Mouse (Mus musculus): ENCODE data around the gene March7. TPM values are rescaled to one million over a fixed set of nuclear protein-coding genes. Genes with fewer than 3 reads are reported as not detected.

Gene March7
- polyA plus RNA-seq (2015; fragmentation: Nextera tagmentation; extraction: Ambion mirVana), result 71.5 and 78.5 TPM in 2 replicates

DNA sequence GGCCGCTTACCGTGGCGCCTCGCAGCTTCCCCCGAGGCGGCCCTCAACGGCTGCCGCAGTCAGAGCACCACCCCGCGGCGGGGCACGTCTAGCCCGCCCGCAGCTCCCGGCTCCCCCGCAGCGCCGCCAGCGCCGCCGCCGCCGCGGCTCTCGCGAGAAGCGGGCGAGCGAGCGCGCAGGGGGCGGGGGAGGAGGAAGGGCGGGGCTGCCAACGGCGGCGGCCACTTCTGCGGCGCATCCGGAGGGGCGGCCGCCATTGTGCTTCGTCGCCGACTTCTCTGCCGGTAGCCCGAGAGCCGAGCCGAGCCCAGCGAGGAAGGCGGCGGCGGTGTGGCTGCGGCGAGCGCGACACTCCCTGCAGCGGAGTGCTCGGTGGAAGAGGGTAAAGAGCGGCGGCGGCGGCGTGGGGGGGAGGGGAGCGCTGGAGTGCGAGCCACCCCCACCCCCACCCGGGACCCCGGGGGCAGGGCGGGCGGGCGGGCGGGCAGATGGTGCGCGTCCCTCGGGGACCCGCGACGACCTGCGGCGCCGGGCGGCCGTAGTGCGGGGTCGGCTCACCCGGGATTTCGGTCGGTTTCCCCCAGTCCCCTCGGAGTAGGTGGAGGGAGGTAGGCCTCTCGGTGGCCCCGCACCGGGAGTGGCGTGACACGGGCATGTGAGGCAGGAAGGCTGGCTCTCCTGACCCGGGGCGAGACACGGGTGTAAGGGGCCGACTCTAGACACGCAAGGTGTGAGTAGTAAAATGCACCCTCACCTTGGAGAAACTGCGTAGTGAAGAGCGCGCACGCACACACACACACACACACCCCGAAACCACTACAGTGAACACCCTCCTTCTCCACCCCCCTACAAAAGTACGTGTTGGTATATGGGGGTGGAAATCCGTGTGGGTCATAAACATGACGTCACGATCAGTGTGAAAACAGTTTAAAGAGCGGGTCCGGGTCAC, at the start of gene March7, which contains the start of gene Baz2b:
March7 (plus strand) TSS at position 185 of the 949 bp plus-strand sequence.
Baz2b (minus strand) TSS at position 137 of the 949 bp plus-strand sequence.
- H3K27ac ChIP-seq (replicated peaks), result peak within 1 kb of the TSS; percentile 91
- H3K9ac ChIP-seq, result peak within 1 kb of the TSS; percentile 87
- no peaks in the 10 kb centered on the region for H3K9me3 ChIP-seq (replicated peaks)
- H3K4me3 ChIP-seq (replicated peaks), result peak within 1 kb of the TSS; percentile 89
- under 1% methylated on average over 84 of the region's 109 CpGs for WGBS
- peak; percentile 93 for ATAC-seq (ENCODE audit: insufficient number of reproducible peaks, low FRiP score, low TSS enrichment, low read depth)
- no peaks in the 10 kb centered on the region for H3K27me3 ChIP-seq
- H3K4me1 ChIP-seq, result peaks cover 23% of the 10 kb centered on the region
- H3K36me3 ChIP-seq, result peaks cover 12% of the 10 kb centered on the region; the same call in 1 of the 2 replicates
- H3K4me2 ChIP-seq (replicated peaks), result peak within 1 kb of the TSS; percentile 56

DNA sequence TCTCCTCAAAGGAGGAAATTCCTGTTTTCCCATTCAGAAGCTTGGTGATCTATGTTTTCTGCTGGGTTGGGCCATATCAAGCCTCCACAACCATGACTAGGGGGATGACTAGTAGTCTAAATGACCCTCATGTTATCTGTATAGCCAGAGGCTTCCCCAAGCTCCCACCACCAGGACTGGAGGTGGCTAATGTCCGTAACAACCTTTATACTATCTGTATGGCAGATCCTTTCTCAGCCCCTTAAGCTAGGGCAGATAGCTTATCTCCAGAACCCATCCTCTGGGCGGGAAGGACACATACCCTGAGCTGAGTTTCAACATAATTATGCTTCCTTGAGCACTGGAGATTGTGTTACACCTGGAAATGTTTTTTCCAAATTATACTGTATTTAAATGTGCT, 45.9 kb upstream of the March7 start:
- no peak overlapping the region for H3K4me2 ChIP-seq (replicated peaks)
- no peak overlapping the region for H3K27ac ChIP-seq (replicated peaks)
- no peak overlapping the region for H3K9ac ChIP-seq
- no peaks in the 10 kb centered on the region for H3K36me3 ChIP-seq
- ATAC-seq (ENCODE audit: insufficient number of reproducible peaks, low FRiP score, low TSS enrichment, low read depth), result no peak
- H3K9me3 ChIP-seq (replicated peaks), result no peaks in the 10 kb centered on the region
- no peak overlapping the region for H3K4me3 ChIP-seq (replicated peaks)
- H3K4me1 ChIP-seq, result no peaks in the 10 kb centered on the region
- no peaks in the 10 kb centered on the region for H3K27me3 ChIP-seq
- 68% methylated on average over 2 of the region's 2 CpGs for WGBS

DNA sequence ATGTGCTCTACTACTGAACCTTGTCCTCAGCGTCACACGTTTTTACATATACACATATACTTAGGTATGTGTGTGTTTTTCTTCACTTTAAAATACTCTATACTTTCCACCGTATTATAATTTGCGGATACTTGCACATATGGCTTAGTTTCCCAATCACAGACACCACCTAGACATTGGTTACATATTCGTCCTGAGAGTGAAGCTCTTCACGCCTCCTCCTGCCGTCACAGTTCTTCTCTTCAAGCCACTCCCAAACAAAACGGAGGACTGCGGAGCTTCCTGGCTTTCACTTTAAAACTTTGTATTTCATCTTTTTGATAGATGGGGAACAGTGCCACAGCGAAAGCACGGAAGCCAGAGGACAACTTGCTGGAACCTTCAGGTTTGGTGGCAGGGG, 44.0 kb upstream of the March7 start:
- 91% methylated on average over 11 of the region's 11 CpGs for WGBS
- no peak overlapping the region for H3K4me3 ChIP-seq (replicated peaks)
- no peaks in the 10 kb centered on the region for H3K27me3 ChIP-seq
- ATAC-seq (ENCODE audit: insufficient number of reproducible peaks, low FRiP score, low TSS enrichment, low read depth), result no peak
- H3K9me3 ChIP-seq (replicated peaks), result no peaks in the 10 kb centered on the region
- no peaks in the 10 kb centered on the region for H3K36me3 ChIP-seq
- H3K4me2 ChIP-seq (replicated peaks), result no peak overlapping the region
- no peak overlapping the region for H3K9ac ChIP-seq
- H3K27ac ChIP-seq (replicated peaks), result no peak overlapping the region
- no peaks in the 10 kb centered on the region for H3K4me1 ChIP-seq

DNA sequence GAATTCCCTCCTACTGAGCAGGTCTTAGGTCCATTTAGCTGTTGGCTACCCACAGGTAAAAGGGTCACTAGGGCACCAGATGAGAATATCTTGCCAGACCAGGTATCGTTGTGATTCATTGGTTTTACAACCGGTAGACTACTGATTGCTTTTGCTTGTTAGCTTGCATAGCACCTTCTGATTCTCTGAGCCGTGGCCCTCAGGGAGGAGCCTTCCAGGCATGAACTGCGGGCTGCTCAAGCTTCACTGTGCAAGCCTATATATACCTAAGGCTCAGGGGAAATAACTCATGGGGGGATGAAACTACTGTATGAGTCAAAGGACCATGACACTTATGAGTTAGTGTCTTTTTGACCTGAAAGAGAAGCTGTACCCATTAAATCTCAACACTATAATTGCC, 42.8 kb upstream of the March7 start:
- no peak overlapping the region for H3K9ac ChIP-seq
- 88% methylated on average over 4 of the region's 4 CpGs for WGBS
- no peaks in the 10 kb centered on the region for H3K9me3 ChIP-seq (replicated peaks)
- H3K27me3 ChIP-seq, result no peaks in the 10 kb centered on the region
- H3K27ac ChIP-seq (replicated peaks), result no peak overlapping the region
- H3K4me1 ChIP-seq, result peaks cover 6% of the 10 kb centered on the region; the same call in 1 of the 2 replicates
- H3K4me2 ChIP-seq (replicated peaks), result no peak overlapping the region
- ATAC-seq (ENCODE audit: insufficient number of reproducible peaks, low FRiP score, low TSS enrichment, low read depth), result no peak
- H3K36me3 ChIP-seq, result no peaks in the 10 kb centered on the region
- H3K4me3 ChIP-seq (replicated peaks), result no peak overlapping the region

DNA sequence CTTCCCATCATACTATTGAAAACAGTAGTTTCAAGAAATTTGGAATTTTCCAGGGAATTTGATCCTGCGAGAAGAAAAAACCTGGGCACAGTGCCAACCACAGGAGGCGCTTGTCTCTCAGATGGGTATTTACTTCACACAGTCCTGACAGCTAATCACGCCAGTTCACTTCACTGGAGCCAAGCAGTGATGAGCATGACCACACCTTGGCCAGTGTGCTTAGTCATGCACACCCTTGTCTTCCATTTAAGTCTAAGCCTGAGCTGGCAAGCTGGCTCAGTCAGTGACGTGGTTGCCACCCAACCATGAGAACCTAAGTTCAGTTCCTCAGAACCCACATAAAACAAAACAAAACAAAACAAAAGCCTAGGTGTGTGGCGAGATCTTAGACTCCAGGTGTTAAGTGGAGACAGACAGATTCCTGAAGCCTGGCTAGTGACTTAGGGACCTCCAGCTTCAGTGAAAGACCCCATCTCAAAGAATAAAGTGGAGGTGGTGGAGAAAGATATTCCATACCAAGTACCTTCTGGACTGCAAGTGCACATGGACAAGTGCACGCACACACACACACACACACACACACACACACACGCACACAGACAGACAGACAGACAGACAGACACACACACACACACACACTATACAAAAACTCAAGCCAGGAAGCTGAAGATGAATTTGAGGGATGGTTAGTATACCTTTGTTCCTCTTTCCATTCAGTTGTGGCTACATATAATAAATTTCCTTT, 37.7 kb upstream of the March7 start:
- WGBS, result 44% methylated on average over 7 of the region's 7 CpGs
- no peaks in the 10 kb centered on the region for H3K27me3 ChIP-seq
- H3K27ac ChIP-seq (replicated peaks), result no peak overlapping the region
- no peak overlapping the region for H3K9ac ChIP-seq
- H3K4me3 ChIP-seq (replicated peaks), result no peak overlapping the region
- ATAC-seq (ENCODE audit: insufficient number of reproducible peaks, low FRiP score, low TSS enrichment, low read depth), result peak; percentile 72; the same call in 1 of the 2 replicates
- no peak overlapping the region for H3K4me2 ChIP-seq (replicated peaks)
- no peaks in the 10 kb centered on the region for H3K9me3 ChIP-seq (replicated peaks)
- H3K4me1 ChIP-seq, result peaks cover 12% of the 10 kb centered on the region; the same call in 1 of the 2 replicates
- no peaks in the 10 kb centered on the region for H3K36me3 ChIP-seq

DNA sequence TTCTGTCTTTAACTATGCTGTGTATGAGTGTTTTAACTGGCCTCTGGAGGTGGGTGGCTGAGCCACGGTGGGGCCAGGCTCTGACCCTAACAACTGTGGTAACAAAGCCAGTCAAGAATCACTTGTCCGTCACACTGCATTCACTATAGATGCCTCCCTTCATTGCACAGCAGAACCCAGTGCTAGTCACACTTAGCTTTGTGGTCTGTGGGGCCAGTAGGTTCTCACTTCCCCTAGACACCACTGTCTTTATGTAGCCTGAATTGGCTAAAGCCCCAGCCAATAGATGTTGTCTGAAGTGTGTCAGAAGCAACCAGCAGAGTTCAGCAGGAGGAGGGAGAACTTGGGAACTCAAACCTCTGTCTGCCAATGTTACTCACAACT, 37.2 kb upstream of the March7 start:
- no peak overlapping the region for H3K9ac ChIP-seq
- H3K36me3 ChIP-seq, result no peaks in the 10 kb centered on the region
- WGBS, result 66% methylated on average over 2 of the region's 2 CpGs
- H3K9me3 ChIP-seq (replicated peaks), result no peaks in the 10 kb centered on the region
- H3K4me2 ChIP-seq (replicated peaks), result no peak overlapping the region
- peaks cover 12% of the 10 kb centered on the region; the same call in 1 of the 2 replicates for H3K4me1 ChIP-seq
- ATAC-seq (ENCODE audit: insufficient number of reproducible peaks, low FRiP score, low TSS enrichment, low read depth), result no peak
- H3K27me3 ChIP-seq, result no peaks in the 10 kb centered on the region
- H3K27ac ChIP-seq (replicated peaks), result no peak overlapping the region
- no peak overlapping the region for H3K4me3 ChIP-seq (replicated peaks)

DNA sequence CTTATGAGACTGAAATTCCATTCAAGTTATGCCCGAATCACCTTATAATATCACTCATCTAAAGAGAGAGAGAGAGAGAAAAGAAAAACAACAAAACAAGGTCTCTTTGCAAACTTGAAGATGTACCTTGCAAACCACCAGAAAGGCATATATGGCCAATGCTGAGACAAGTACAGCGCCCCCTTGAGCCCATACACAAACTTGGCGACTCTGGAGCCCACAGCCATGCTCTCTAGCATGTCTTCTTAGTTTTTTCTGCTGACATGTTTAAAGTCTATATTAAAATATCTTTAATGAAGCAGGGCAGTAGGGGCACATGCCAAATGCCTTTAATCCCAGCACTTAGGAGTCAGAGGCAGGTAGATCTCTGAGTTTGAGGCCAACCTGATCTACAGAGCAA, 36.5 kb upstream of the March7 start:
- H3K36me3 ChIP-seq, result no peaks in the 10 kb centered on the region
- WGBS, result 62% methylated on average over 3 of the region's 3 CpGs
- peaks cover 12% of the 10 kb centered on the region; the same call in 1 of the 2 replicates for H3K4me1 ChIP-seq
- ATAC-seq (ENCODE audit: insufficient number of reproducible peaks, low FRiP score, low TSS enrichment, low read depth), result no peak
- H3K27me3 ChIP-seq, result no peaks in the 10 kb centered on the region
- H3K9me3 ChIP-seq (replicated peaks), result no peaks in the 10 kb centered on the region
- no peak overlapping the region for H3K9ac ChIP-seq
- H3K4me2 ChIP-seq (replicated peaks), result no peak overlapping the region
- no peak overlapping the region for H3K4me3 ChIP-seq (replicated peaks)
- H3K27ac ChIP-seq (replicated peaks), result no peak overlapping the region

DNA sequence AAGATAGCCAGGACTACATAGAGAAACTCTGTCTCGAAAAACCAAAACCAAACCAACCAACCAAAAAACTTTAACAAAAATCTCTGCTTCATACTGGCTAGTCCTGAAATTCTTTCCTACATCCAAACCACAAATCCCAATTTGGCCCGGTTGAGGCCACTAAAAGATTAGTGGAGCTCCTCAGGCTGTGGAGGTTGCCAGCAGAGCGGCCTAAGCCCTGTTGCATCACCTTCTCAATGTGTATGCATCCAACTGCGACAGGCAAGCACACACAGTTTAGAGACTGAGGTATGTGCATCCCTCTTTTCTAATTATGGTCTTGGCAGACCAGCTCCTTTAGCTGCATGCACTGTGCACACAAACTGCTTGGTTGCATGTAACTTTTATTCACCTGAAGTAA, 36.1 kb upstream of the March7 start:
- Histone ChIP-seq H3K4me3 (replicated peaks) (no peak overlapping the region), H3K9ac (no peak overlapping the region), H3K9me3 (replicated peaks) (no peaks in the 10 kb centered on the region), H3K36me3 (no peaks in the 10 kb centered on the region), H3K4me1 (peaks cover 12% of the 10 kb centered on the region; the same call in 1 of the 2 replicates), H3K27me3 (no peaks in the 10 kb centered on the region), H3K27ac (replicated peaks) (no peak overlapping the region), H3K4me2 (replicated peaks) (no peak overlapping the region)
- ATAC-seq (ENCODE audit: insufficient number of reproducible peaks, low FRiP score, low TSS enrichment, low read depth), result no peak
- 75% methylated on average over 4 of the region's 4 CpGs for WGBS

DNA sequence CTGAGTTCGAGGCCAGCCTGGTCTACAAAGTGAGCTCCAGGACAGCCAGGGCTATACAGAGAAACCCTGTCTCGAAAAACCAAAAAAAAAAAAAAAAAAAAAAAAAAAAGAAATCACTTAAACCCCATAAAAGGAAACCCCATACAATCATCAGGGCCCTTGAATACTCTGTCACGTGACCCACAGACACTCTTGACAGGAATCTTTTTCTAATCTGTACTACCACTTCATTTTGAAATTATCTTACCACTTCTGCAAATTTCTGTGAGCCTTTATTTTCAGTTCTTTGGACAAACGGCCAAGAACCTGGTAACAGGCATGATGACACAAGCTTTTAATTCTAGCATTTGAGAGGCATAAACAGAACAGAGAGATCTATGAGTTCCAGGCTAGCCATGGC, 34.6 kb upstream of the March7 start:
- ATAC-seq (ENCODE audit: insufficient number of reproducible peaks, low FRiP score, low TSS enrichment, low read depth), result no peak
- H3K27ac ChIP-seq (replicated peaks), result no peak overlapping the region
- 87% methylated on average over 3 of the region's 4 CpGs for WGBS

DNA sequence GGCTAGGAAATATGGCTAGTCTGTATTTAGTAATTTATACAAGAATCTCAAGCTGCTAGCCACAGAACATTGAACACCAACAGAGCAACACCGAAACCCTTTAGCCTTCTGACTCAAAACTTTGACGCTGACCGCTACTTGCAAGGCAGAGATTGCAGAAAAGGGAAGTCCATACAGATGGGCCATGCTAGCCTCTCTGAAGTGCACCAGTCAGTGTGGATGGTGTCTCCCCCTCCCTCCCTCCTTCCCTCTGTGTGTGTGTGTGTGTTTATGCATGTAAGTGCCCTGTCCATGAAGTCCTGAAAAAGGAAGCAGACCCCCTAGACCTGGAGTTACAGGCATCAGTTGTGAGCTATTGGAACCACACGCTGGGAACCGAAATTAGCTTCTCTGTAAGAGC, 33.6 kb upstream of the March7 start:
- peaks cover 12% of the 10 kb centered on the region; the same call in 1 of the 2 replicates for H3K4me1 ChIP-seq
- no peak overlapping the region for H3K4me2 ChIP-seq (replicated peaks)
- no peak for ATAC-seq (ENCODE audit: insufficient number of reproducible peaks, low FRiP score, low TSS enrichment, low read depth)
- 69% methylated on average over 5 of the region's 5 CpGs for WGBS
- H3K4me3 ChIP-seq (replicated peaks), result no peak overlapping the region
- H3K27me3 ChIP-seq, result no peaks in the 10 kb centered on the region
- no peak overlapping the region for H3K9ac ChIP-seq
- H3K9me3 ChIP-seq (replicated peaks), result no peaks in the 10 kb centered on the region
- H3K27ac ChIP-seq (replicated peaks), result no peak overlapping the region
- no peaks in the 10 kb centered on the region for H3K36me3 ChIP-seq

More for the DNA sequence above, 34.6 kb upstream of the March7 start:
- no peaks in the 10 kb centered on the region for H3K36me3 ChIP-seq
- peaks cover 12% of the 10 kb centered on the region; the same call in 1 of the 2 replicates for H3K4me1 ChIP-seq
- H3K9ac ChIP-seq, result no peak overlapping the region
- no peak overlapping the region for H3K4me2 ChIP-seq (replicated peaks)
- no peaks in the 10 kb centered on the region for H3K27me3 ChIP-seq
- H3K4me3 ChIP-seq (replicated peaks), result no peak overlapping the region
- no peaks in the 10 kb centered on the region for H3K9me3 ChIP-seq (replicated peaks)

DNA sequence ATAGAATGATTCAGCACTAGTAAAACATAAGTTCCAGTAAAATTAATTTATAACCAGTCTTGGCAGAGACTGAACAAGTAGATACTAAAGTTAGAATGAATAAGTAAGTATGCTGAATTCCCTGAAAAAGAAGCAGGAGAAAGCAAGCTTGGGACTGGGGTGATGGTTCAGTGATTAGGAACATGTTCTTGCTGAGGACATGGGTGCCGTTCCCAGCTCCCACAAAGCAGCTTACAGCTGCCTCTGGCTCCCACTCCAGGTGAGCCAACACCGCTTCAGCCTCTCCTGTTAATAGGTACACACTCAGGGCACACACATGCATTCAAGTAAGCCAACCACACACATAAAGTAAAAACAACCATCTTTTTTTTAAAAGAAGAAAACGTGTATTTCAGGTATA, 32.2 kb upstream of the March7 start:
- H3K27ac ChIP-seq (replicated peaks), result no peak overlapping the region
- H3K4me2 ChIP-seq (replicated peaks), result no peak overlapping the region
- no peaks in the 10 kb centered on the region for H3K9me3 ChIP-seq (replicated peaks)
- H3K36me3 ChIP-seq, result no peaks in the 10 kb centered on the region
- no peak overlapping the region for H3K9ac ChIP-seq
- H3K27me3 ChIP-seq, result no peaks in the 10 kb centered on the region
- no peak overlapping the region for H3K4me3 ChIP-seq (replicated peaks)
- no peaks in the 10 kb centered on the region for H3K4me1 ChIP-seq
- 76% methylated on average over 3 of the region's 3 CpGs for WGBS
- no peak for ATAC-seq (ENCODE audit: insufficient number of reproducible peaks, low FRiP score, low TSS enrichment, low read depth)
